Comparison of ENCODE assay signal across 23 mouse cellular contexts in genomic region chr10:26119067-26119821, GRCm38 (mm10). TPM values are rescaled to one million over a fixed set of nuclear protein-coding genes. Genes with fewer than 3 reads are reported as not detected.
"Had no signal": no experiment of that assay in that cellular context is flagged by ENCODE, and none has a peak within 500 bp of the region (broad histone marks: within the 10 kb centered on the region; RNA-seq: fewer than 3 reads in every experiment).

No protein-coding gene starts in this region.

- H3K4me3 ChIP-seq: midbrain, embryonic 10.5 days; midbrain, embryonic 12.5 days; myocyte; neural tube, embryonic 13.5 days; neural tube, embryonic 15.5 days had no signal

- DNase-seq: lung, adult 18-20 months; lung, embryonic 14.5 days; lung, postnatal 10 days; lung, postnatal 4 days; retina, postnatal 1 day; right cerebral cortex, adult 18-20 months; right cerebral cortex, postnatal 25 days; right cerebral cortex, postnatal 4 days; spleen, adult 18-20 months; thymus, adult 18-20 months; thymus, postnatal 14 days; thymus, postnatal 36 days had no signal

- H3K27me3 ChIP-seq: midbrain, embryonic 12.5 days; neural tube, embryonic 13.5 days; neural tube, embryonic 15.5 days had no signal

- H3K4me2 ChIP-seq: lung, embryonic 14.5 days; midbrain, embryonic 12.5 days; neural tube, embryonic 13.5 days; neural tube, embryonic 15.5 days had no signal

- H3K4me1 ChIP-seq: midbrain, embryonic 10.5 days; midbrain, embryonic 12.5 days; neural tube, embryonic 13.5 days; neural tube, embryonic 15.5 days had no signal

- H3K36me3 ChIP-seq: midbrain, embryonic 10.5 days; midbrain, embryonic 12.5 days; neural tube, embryonic 13.5 days; neural tube, embryonic 15.5 days had no signal

- H3K9me3 ChIP-seq: midbrain, embryonic 10.5 days; midbrain, embryonic 12.5 days; neural tube, embryonic 13.5 days; neural tube, embryonic 15.5 days had no signal

- H3K9ac ChIP-seq: lung, embryonic 14.5 days; midbrain, embryonic 12.5 days; neural tube, embryonic 13.5 days; neural tube, embryonic 15.5 days had no signal

- H3K27ac ChIP-seq: midbrain, embryonic 10.5 days; midbrain, embryonic 12.5 days; neural tube, embryonic 13.5 days; neural tube, embryonic 15.5 days had no signal

RNA-seq across cellular contexts. Expression of gene Tmem200a, which starts 40.4 kb away (rescaled TPM):
- total RNA-seq: megakaryocyte, adult 5-6 weeks; megakaryocyte-erythroid progenitor cell, adult 5-6 weeks had no signal

RNA-seq across cellular contexts. Expression of gene Gm9767, which starts 41.2 kb away (rescaled TPM):
- total RNA-seq: megakaryocyte, adult 5-6 weeks; megakaryocyte-erythroid progenitor cell, adult 5-6 weeks had no signal
- polyA plus RNA-seq: liver, embryonic 16.5 days; lung, embryonic 14.5 days; lung, embryonic 16.5 days; midbrain, embryonic 10.5 days; small intestine, adult 2 months; thymus, postnatal 0 days had no signal
